Mouse (Mus musculus): Measurements from ENCODE around the gene Trappc12. TPM values are rescaled to one million over a fixed set of nuclear protein-coding genes. Genes with fewer than 3 reads are reported as not detected.
"Not testable (repeated sequence)": the region's sequence is repeated elsewhere in the genome, so short reads cannot be mapped to it uniquely, and the experiment has no call there.

Gene Trappc12
- polyA plus RNA-seq, 1 experiment from 2014 or later: 37.8 TPM

DNA sequence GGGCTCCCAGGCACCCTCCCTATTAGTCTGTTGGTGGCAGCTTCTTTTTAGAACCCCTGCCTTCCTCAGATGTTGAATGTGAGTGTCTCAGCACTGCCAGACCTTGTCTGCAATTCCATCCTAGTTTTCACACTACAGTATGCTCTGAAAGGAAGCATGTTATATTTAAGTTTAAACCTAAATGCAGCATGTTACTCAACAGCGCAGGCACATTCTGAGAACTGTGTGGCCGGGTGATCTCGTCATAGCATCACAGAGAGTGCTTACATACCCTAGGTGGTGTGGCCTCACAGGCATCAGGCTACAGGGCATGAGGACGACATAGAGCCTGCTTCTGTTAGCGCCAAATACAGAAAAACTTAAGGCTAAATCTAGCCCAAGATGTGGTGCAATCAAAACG lies 25.4 kb upstream of the Trappc12 start:
- no peaks in the 10 kb centered on the region for H3K9me3 ChIP-seq (replicated peaks)
- H3K27ac ChIP-seq: no peak overlapping the region
- peaks cover 16% of the 10 kb centered on the region for H3K4me1 ChIP-seq
- WGBS: 83% methylated on average over 6 of the region's 6 CpGs
- H3K27me3 ChIP-seq: no peaks in the 10 kb centered on the region
- no peak overlapping the region for H3K9ac ChIP-seq
- no peak overlapping the region for H3K4me3 ChIP-seq
- peaks cover 5% of the 10 kb centered on the region; the same call in 1 of the 2 replicates for H3K36me3 ChIP-seq (ENCODE audit: poor library complexity, severe bottlenecking)
- ATAC-seq: no peak
- H3K4me2 ChIP-seq: no peak overlapping the region

DNA sequence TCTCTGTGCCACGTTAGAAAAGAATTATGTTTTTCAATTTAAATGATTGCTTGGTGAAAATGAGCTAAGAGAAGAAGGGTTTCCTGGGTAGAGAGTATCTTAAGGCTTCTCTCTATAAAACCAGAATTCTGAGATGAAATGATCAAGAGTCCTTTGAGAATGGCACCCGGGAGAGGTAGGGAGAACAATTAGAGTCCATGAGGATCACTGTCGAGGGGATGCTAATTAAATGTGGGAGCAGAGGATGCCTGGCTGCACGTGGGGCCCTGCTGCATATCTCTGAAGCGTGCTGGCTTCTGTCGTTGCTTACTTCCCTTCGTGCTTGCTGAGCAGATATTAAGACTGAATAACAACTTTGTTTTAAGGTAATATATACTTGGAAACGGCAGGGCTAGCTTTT lies 24.8 kb upstream of the Trappc12 start:
- no peak for ATAC-seq
- H3K4me2 ChIP-seq: no peak overlapping the region
- no peak overlapping the region for H3K9ac ChIP-seq
- H3K27me3 ChIP-seq: no peaks in the 10 kb centered on the region
- no peak overlapping the region for H3K4me3 ChIP-seq
- H3K36me3 ChIP-seq (ENCODE audit: poor library complexity, severe bottlenecking): peaks cover 7% of the 10 kb centered on the region; the same call in 1 of the 2 replicates
- 17% methylated on average over 8 of the region's 8 CpGs for WGBS
- peaks cover 16% of the 10 kb centered on the region for H3K4me1 ChIP-seq
- H3K27ac ChIP-seq: peak overlapping the region; percentile 22; the same call in 1 of the 2 replicates
- no peaks in the 10 kb centered on the region for H3K9me3 ChIP-seq (replicated peaks)

DNA sequence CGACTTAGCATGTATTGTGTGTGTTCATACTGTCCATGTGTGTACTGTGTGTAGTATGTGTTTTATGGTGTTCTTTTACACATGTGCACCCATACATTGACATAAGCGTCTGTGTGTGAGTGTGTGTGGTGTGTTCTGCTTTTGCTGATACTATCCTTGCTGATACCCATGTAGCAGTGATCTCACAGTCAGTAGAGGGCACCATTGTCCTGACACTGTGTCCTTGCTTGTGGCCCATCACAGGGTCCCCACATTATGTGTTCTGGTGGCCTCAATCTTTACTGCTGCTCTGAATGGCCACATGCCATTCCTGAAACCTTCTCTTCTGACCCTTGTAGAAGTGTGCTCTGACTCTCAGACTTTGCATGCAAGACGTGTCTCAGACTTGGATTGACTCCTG lies 23.5 kb upstream of the Trappc12 start:
- Histone ChIP-seq H3K36me3 (ENCODE audit: poor library complexity, severe bottlenecking) (peaks cover 10% of the 10 kb centered on the region; the same call in 1 of the 2 replicates), H3K4me2 (no peak overlapping the region), H3K9ac (no peak overlapping the region), H3K27ac (no peak overlapping the region), H3K4me3 (no peak overlapping the region), H3K9me3 (replicated peaks) (no peaks in the 10 kb centered on the region), H3K27me3 (no peaks in the 10 kb centered on the region), H3K4me1 (peaks cover 16% of the 10 kb centered on the region)
- ATAC-seq: no peak
- WGBS: 95% methylated on average over 3 of the region's 3 CpGs

DNA sequence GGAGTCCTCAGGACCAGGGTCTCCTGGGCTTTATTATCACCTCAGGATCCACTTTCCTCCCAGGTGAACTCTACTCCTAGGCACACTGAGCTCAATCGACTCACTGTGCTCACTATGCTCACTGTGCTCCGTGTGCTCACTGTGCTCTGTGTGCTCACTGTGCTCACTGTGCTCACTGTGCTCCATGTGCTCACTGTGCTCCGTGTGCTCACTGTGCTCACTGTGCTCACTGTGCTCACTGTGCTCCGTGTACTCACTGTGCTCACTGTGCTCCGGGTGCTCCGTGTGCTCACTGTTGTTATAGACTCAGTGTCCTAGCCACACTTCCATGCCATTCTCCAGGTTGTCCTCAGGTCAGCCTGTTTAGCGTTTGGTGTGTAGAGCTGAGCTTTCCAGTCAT lies 19.7 kb upstream of the Trappc12 start:
- Histone ChIP-seq H3K9me3 (replicated peaks) (no peaks in the 10 kb centered on the region), H3K27me3 (no peaks in the 10 kb centered on the region), H3K36me3 (ENCODE audit: poor library complexity, severe bottlenecking) (peaks cover 31% of the 10 kb centered on the region), H3K4me2 (no peak overlapping the region), H3K27ac (no peak overlapping the region), H3K4me3 (no peak overlapping the region), H3K9ac (no peak overlapping the region), H3K4me1 (peaks cover 6% of the 10 kb centered on the region)
- no peak for ATAC-seq
- WGBS: 95% methylated on average over 7 of the region's 7 CpGs

DNA sequence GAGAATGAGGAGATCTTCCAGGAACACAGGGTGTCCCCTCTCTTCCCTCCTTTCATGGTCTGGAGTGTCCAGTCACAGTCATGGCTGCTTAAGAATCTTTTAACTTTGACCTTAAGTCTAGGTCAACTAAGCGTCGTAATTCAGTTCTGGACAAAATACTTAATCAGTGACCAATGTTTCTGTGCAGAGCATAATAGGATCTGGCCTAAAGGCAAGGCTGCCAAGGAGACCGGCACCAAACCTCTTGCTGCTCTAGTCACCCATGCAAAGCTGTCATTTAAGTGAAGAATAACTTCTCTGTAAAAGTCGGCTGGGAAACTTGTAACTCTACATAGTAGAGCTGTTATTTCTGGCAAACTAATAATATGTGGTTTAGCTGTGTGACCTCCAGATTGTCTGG lies 5.7 kb upstream of the Trappc12 start:
- H3K9me3 ChIP-seq (replicated peaks): no peaks in the 10 kb centered on the region
- H3K4me2 ChIP-seq: no peak overlapping the region
- H3K36me3 ChIP-seq (ENCODE audit: poor library complexity, severe bottlenecking): 0 out of 2 replicates have a peak, but pooled peaks cover 3% of the 10 kb centered on the region
- H3K4me1 ChIP-seq: peaks cover 19% of the 10 kb centered on the region
- no peak for ATAC-seq
- H3K4me3 ChIP-seq: no peak overlapping the region
- no peak overlapping the region for H3K9ac ChIP-seq
- no peak overlapping the region for H3K27ac ChIP-seq
- H3K27me3 ChIP-seq: no peaks in the 10 kb centered on the region
- WGBS: 92% methylated on average over 4 of the region's 4 CpGs

DNA sequence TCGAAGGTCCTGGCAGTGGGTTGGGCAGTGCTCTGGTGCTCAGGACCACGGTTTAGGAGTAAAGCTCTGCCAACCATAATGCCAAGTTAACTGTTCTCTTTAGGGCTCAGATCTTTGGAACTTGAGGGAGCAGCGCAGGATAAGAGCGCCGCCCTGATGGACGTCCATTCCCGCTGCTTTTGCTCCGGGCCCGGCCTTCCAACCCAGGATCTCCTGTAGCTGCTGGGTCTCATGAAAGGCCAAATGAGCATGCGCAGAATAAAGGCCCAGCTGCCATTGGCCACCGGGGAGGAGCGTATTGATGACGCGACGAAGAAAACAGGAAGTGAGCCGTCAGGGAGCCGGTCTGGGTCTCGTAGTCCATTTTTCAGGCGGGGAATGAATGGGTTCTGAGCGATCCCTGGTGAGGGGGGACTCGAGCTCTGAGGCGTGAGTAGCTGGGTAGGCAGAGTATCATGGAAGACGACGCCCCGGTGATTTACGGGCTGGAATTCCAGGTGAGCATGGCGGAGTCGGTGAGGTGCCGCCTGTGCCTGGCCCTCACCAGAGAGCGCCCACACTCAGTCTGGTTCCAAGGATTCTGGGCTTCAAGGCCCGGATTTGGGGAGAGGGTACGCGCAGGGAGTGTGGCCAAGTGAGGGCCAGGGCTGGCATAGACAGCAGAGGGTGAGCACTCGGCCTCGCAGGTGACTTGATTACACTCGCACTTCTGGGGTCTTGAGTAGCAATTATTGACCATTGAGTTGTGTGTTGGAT lies 1.4 kb upstream of the Trappc12 start, which contains the start of gene Eipr1:
Eipr1 (plus strand) TSS at position 296 of the 756 bp plus-strand sequence.
- peak within 1 kb of the TSS; percentile 37 for H3K27ac ChIP-seq
- peaks cover 9% of the 10 kb centered on the region for H3K36me3 ChIP-seq (ENCODE audit: poor library complexity, severe bottlenecking)
- 4% methylated on average over 36 of the region's 36 CpGs for WGBS

DNA sequence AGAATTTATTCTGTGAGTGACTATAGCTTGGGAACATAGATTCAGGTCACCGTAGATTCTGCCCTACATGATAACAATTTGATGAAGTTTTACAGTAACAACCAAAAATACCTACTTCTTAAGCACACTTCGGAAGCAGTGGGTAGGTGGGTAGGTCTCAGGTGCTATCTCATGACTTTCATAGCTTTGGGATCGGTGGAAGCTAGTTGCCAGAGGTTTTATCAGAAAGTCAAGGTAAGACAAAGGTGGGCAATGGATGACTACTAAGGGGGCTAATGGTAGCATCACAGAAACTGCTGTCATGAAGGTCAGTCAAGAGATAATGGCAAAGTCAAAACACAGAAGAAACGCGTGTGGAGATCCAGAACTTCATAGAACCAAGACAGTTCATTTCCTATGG lies 604 bp upstream of the Trappc12 start:
- Histone ChIP-seq H3K9me3 (replicated peaks) (no peaks in the 10 kb centered on the region), H3K27ac (no peak overlapping the region), H3K4me2 (peak overlapping the region; percentile 98), H3K27me3 (no peaks in the 10 kb centered on the region), H3K4me3 (peak overlapping the region; percentile 89; the same call in 1 of the 2 replicates), H3K36me3 (ENCODE audit: poor library complexity, severe bottlenecking) (peaks cover 16% of the 10 kb centered on the region), H3K9ac (no peak overlapping the region), H3K4me1 (peaks cover 29% of the 10 kb centered on the region)
- WGBS: 95% methylated on average over 5 of the region's 5 CpGs
- no peak for ATAC-seq

More for the DNA sequence above, 1.4 kb upstream of the Trappc12 start, which contains the start of gene Eipr1:
- ATAC-seq: peak; percentile 89
- Histone ChIP-seq H3K9me3 (replicated peaks) (no peaks in the 10 kb centered on the region), H3K27me3 (no peaks in the 10 kb centered on the region), H3K4me1 (peaks cover 29% of the 10 kb centered on the region), H3K4me2 (peak within 1 kb of the TSS; percentile 98), H3K4me3 (peak within 1 kb of the TSS; percentile 89), H3K9ac (peak within 1 kb of the TSS; percentile 81)

DNA sequence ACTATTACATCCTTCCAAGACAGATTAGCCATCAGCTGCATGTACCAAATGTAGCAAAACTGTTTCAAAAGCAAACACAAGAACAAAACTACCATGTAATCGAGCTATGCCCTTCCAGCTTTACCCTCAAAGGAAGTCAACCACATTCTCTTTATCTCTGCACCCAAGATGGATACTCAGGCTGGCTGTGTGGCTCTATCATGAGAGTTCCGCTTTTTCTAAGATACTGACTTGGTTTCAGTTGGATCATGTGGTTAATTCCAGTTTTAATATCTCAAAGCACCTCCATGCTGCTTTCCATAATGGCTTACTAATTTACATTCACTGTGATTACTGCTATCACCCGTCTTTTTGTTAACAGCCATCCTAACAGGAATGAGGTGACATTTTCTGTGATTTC lies 6.9 kb downstream of the Trappc12 start:
- Histone ChIP-seq H3K36me3 (ENCODE audit: poor library complexity, severe bottlenecking) (peaks cover 49% of the 10 kb centered on the region), H3K9ac (no peak overlapping the region), H3K4me2 (no peak overlapping the region), H3K4me3 (no peak overlapping the region), H3K27me3 (no peaks in the 10 kb centered on the region), H3K9me3 (replicated peaks) (no peaks in the 10 kb centered on the region), H3K27ac (no peak overlapping the region), H3K4me1 (peaks cover 10% of the 10 kb centered on the region; the same call in 1 of the 2 replicates)
- WGBS: 81% methylated on average over 3 of the region's 3 CpGs
- ATAC-seq: no peak

DNA sequence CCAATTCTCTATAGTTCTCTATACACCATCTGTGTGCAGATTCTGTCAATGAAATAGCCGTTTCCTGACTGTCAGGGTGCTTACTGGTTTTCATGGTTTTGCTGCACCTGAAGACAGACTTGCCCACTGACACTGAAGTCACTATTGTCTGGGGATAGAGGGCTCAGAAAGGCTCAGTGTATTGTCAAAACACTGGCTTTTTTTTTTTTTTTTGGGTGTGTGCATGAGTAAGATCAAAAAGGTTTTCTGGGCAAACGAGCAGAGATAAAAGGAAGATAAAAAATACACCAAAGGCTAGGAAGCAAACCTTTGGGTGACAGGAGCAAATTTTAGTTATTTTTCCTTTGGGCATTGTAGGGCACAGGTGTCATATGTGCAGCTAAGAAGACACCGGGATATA lies 15.0 kb downstream of the Trappc12 start:
- no peak for ATAC-seq
- Histone ChIP-seq H3K9me3 (replicated peaks) (peaks cover 4% of the 10 kb centered on the region; the same call in 1 of the 2 replicates), H3K4me2 (no peak overlapping the region), H3K4me3 (no peak overlapping the region), H3K27ac (no peak overlapping the region), H3K36me3 (ENCODE audit: poor library complexity, severe bottlenecking) (peaks cover 55% of the 10 kb centered on the region), H3K9ac (no peak overlapping the region), H3K27me3 (no peaks in the 10 kb centered on the region), H3K4me1 (no peaks in the 10 kb centered on the region)
- WGBS: 91% methylated on average over 3 of the region's 3 CpGs

DNA sequence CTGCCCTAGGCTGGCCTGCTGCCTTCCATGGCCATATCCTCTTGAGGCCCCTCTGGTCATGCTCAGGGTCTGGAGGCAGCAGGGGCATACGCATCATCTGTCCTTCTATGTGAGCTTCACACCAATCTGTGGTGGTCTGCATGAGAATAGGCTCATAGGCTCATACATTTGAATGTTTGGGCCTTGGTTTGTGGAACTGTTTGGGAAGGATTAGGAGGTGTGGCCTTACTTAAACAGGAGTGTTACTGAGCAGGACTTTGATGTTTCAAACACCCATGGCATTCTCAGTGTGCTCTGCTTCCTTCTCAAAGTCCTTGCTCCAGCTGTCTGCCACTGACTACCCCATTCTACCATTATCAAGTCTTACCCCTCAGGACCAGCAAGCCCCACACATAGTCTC lies 16.0 kb downstream of the Trappc12 start:
- no peak overlapping the region for H3K4me3 ChIP-seq
- H3K4me1 ChIP-seq: no peaks in the 10 kb centered on the region
- H3K27me3 ChIP-seq: no peaks in the 10 kb centered on the region
- peaks cover 57% of the 10 kb centered on the region for H3K36me3 ChIP-seq (ENCODE audit: poor library complexity, severe bottlenecking)
- ATAC-seq: no peak
- no peak overlapping the region for H3K27ac ChIP-seq
- H3K9ac ChIP-seq: no peak overlapping the region
- H3K4me2 ChIP-seq: no peak overlapping the region
- peaks cover 4% of the 10 kb centered on the region; the same call in 1 of the 2 replicates for H3K9me3 ChIP-seq (replicated peaks)
- WGBS: 100% methylated on average over 1 of the region's 1 CpGs

DNA sequence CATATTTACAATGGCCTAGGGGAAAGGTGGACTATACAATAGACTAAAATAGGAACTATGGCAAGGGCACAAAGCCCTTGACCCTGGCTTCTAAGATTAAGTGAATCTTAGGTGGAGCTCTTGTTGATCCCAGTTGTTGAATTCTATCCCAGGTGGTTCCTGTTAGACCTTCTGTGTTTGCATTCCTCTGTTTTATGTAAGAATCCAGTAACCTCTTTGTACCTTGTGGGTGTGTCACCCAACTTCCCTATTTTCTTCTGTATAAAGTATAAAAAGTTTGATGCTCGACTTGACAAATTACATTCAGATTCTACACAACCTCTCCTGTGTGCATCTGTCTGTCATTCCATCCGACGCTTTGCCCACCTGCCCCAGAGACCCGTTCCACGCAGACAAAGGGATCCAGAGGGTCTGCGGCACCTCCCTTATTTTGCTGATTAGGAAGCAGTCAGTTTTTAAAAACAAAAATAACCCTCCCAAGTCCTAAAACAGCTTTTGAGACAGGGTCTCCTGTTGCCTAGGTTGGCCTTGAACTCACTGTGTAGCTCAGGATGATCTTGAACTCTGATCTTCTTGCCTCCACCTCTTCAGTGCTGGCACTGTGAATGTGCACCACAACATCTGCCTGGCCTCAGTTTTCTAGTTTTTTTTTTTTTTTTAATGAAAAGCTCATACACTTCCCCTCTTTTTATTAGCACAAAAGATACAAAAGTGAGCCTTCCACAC lies 16.6 kb downstream of the Trappc12 start:
- peaks cover 63% of the 10 kb centered on the region for H3K36me3 ChIP-seq (ENCODE audit: poor library complexity, severe bottlenecking)
- 96% methylated on average over 6 of the region's 6 CpGs for WGBS
- not testable (repeated sequence) for ATAC-seq; H3K27me3 ChIP-seq; H3K4me2 ChIP-seq; H3K27ac ChIP-seq; H3K9me3 ChIP-seq (replicated peaks); H3K4me3 ChIP-seq; H3K9ac ChIP-seq; H3K4me1 ChIP-seq

DNA sequence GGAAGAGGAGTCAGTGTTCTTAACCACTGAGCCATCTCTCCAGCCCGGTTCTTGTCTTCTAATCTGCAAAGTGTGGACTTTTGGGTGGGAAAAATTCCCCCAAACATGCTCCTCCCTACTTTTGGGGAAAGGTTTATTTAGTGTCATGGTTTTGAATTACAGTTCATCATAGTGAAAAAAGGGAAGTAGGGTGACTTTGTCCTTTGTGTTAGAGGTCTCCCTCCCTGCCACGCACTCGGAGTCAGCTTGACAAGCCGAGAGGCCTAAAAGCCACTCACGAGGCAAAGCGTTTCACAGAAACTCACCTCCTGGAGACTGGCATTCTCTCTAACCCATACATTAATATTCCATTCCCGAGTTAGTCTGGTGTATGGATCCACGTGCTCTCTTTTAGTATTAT lies 17.6 kb downstream of the Trappc12 start:
- ATAC-seq: no peak
- peaks cover 61% of the 10 kb centered on the region for H3K36me3 ChIP-seq (ENCODE audit: poor library complexity, severe bottlenecking)

More for the DNA sequence above, 17.6 kb downstream of the Trappc12 start:
- WGBS: 92% methylated on average over 8 of the region's 8 CpGs
- Histone ChIP-seq H3K4me1 (no peaks in the 10 kb centered on the region), H3K27me3 (no peaks in the 10 kb centered on the region), H3K4me2 (no peak overlapping the region), H3K9me3 (replicated peaks) (peaks cover 4% of the 10 kb centered on the region; the same call in 1 of the 2 replicates), H3K9ac (no peak overlapping the region), H3K27ac (no peak overlapping the region), H3K4me3 (no peak overlapping the region)

Measured in forebrain, embryonic 13.5 days (tissue).